Mouse (Mus musculus) megakaryocyte, embryonic 14.5 days (primary cell): ENCODE results near the gene Fbxw27.

Experiments used
- FLI1 ChIP-seq: IDR thresholded peaks from 2 replicates; pipeline ENCODE4 v1.6.1; 2012; ENCODE audit warnings: low read length, inconsistent platforms, mixed read lengths
- GATA1 ChIP-seq: IDR thresholded peaks from 3 replicates; pipeline ENCODE4 v1.6.1; 2012; ENCODE audit warnings: mixed read lengths, low read length, inconsistent platforms, borderline replicate concordance

- TF ChIP-seq FLI1, result no peak
- no peak for TF ChIP-seq GATA1
These were observed 15.8 kb upstream of the Fbxw27 start for GRCm38 (mm10) chr9:109806260-109806659.
